Mouse (Mus musculus) E14TG2a.4 (cell line): Measurements from ENCODE around the gene Rab5c.

Source experiments
- H3K27me3 ChIP-seq: 2 replicates; pipeline ENCODE4 v1.6.1; 2014; ENCODE audit warnings: low read length, control low read depth; ENCODE audit not compliant: insufficient read depth
- H3K36me3 ChIP-seq: 2 replicates; pipeline ENCODE4 v1.6.1; 2014; ENCODE audit warnings: low read length, control low read depth; ENCODE audit not compliant: insufficient read depth
- H3K4me1 ChIP-seq: replicated peaks from 2 replicates; pipeline ENCODE4 v1.6.1; 2014; ENCODE audit warnings: low read depth, low read length, control low read depth
- H3K4me3 ChIP-seq: replicated peaks from 2 replicates; pipeline ENCODE4 v1.5.1; 2014; ENCODE audit warnings: mild to moderate bottlenecking, low read length
- H3K9me3 ChIP-seq: 2 replicates; pipeline ENCODE4 v1.6.1; 2014; ENCODE audit warnings: low read length, control low read depth
- CTCF ChIP-seq: conservative IDR thresholded peaks from 2 replicates; pipeline ENCODE4 v1.5.1; 2014; ENCODE audit warnings: low read length
- NANOG ChIP-seq: IDR thresholded peaks from 2 replicates; pipeline ENCODE4 v1.6.1; 2014; ENCODE audit warnings: borderline replicate concordance, low read length, mixed read lengths
- POU5F1 ChIP-seq: IDR thresholded peaks from 2 replicates; pipeline ENCODE4 v1.6.1; 2014; ENCODE audit warnings: low read length, borderline replicate concordance

Gene Rab5c

GRCm38 (mm10) chr11:100713174-100713573, 24.8 kb downstream of the Rab5c start:
- Histone ChIP-seq H3K4me1 (peaks cover 89% of the 10 kb centered on the region), H3K27me3 (no peaks in the 10 kb centered on the region), H3K9me3 (no peaks in the 10 kb centered on the region), H3K4me3 (peak overlapping the region; percentile 94), H3K36me3 (peaks cover 67% of the 10 kb centered on the region)
- TF ChIP-seq CTCF (no peak), POU5F1 (no peak), NANOG (no peak)

- peaks cover 67% of the 10 kb centered on the region for H3K36me3 ChIP-seq
- H3K27me3 ChIP-seq = no peaks in the 10 kb centered on the region
- peaks cover 83% of the 10 kb centered on the region for H3K4me1 ChIP-seq
- no peaks in the 10 kb centered on the region for H3K9me3 ChIP-seq
- H3K4me3 ChIP-seq = peak within 1 kb of the TSS; percentile 94
- TF ChIP-seq NANOG (no peak), POU5F1 (no peak), CTCF (no peak)
Measured at GRCm38 (mm10) chr11:100711783-100712615, 26.0 kb downstream of the Rab5c start, which contains the start of gene Kat2a. Gene Kat2a, minus strand, starts transcription at chr11:100712465.

GRCm38 (mm10) chr11:100710977-100711376, 27.0 kb downstream of the Rab5c start:
- Histone ChIP-seq H3K27me3 (no peaks in the 10 kb centered on the region), H3K4me3 (peak overlapping the region; percentile 94), H3K9me3 (no peaks in the 10 kb centered on the region), H3K4me1 (peaks cover 74% of the 10 kb centered on the region), H3K36me3 (peaks cover 67% of the 10 kb centered on the region)
- TF ChIP-seq NANOG (no peak), POU5F1 (no peak)

- Histone ChIP-seq H3K27me3 (no peaks in the 10 kb centered on the region), H3K36me3 (peaks cover 67% of the 10 kb centered on the region), H3K4me3 (peak overlapping the region; percentile 94; the same call in 1 of the 2 replicates), H3K4me1 (peaks cover 74% of the 10 kb centered on the region), H3K9me3 (no peaks in the 10 kb centered on the region)
- TF ChIP-seq CTCF = no peak
- TF ChIP-seq POU5F1 = no peak
Measured at GRCm38 (mm10) chr11:100710528-100710927, 27.5 kb downstream of the Rab5c start.

GRCm38 (mm10) chr11:100709201-100709810, 28.7 kb downstream of the Rab5c start:
- peaks cover 70% of the 10 kb centered on the region for H3K36me3 ChIP-seq
- H3K4me3 ChIP-seq = no peak overlapping the region; the same call in 1 of the 2 replicates
- H3K4me1 ChIP-seq = peaks cover 69% of the 10 kb centered on the region
- no peaks in the 10 kb centered on the region for H3K9me3 ChIP-seq
- no peaks in the 10 kb centered on the region for H3K27me3 ChIP-seq
- TF ChIP-seq CTCF = no peak

GRCm38 (mm10) chr11:100705095-100705747, 32.8 kb downstream of the Rab5c start:
- Histone ChIP-seq H3K36me3 (peaks cover 61% of the 10 kb centered on the region), H3K4me3 (no peak overlapping the region), H3K9me3 (no peaks in the 10 kb centered on the region), H3K27me3 (no peaks in the 10 kb centered on the region), H3K4me1 (peaks cover 64% of the 10 kb centered on the region)
- TF ChIP-seq POU5F1 = no peak
- TF ChIP-seq NANOG = no peak
- TF ChIP-seq CTCF = no peak

GRCm38 (mm10) chr11:100703851-100704531, 34.0 kb downstream of the Rab5c start, which contains the start of gene Dhx58:
Gene Dhx58, minus strand, starts transcription at chr11:100704271.
- TF ChIP-seq NANOG (no peak), POU5F1 (no peak), CTCF (no peak)
- Histone ChIP-seq H3K4me1 (peaks cover 51% of the 10 kb centered on the region), H3K36me3 (peaks cover 48% of the 10 kb centered on the region), H3K4me3 (no peak within 1 kb of the TSS), H3K27me3 (0 out of 2 replicates have a peak, but pooled peaks cover 5% of the 10 kb centered on the region), H3K9me3 (no peaks in the 10 kb centered on the region)

GRCm38 (mm10) chr11:100703366-100703765, 34.6 kb downstream of the Rab5c start:
- Histone ChIP-seq H3K36me3 (peaks cover 42% of the 10 kb centered on the region), H3K27me3 (peaks cover 7% of the 10 kb centered on the region; the same call in 1 of the 2 replicates), H3K4me1 (peaks cover 45% of the 10 kb centered on the region), H3K9me3 (no peaks in the 10 kb centered on the region), H3K4me3 (no peak overlapping the region)
- TF ChIP-seq POU5F1 = no peak
- no peak for TF ChIP-seq CTCF
- TF ChIP-seq NANOG = no peak
